Mouse (Mus musculus) urinary bladder, postnatal 25 days (tissue): ENCODE measurements around the gene Sdsl.

Source experiments
- DNase-seq: peaks from one replicate; pipeline ENCODE4 v3.0.0; 2022; ENCODE audit warnings: low spot score

Sdsl gene

GRCm38 (mm10) chr5:120454756-120455337 lies 17.8 kb downstream of the Sdsl start:
- DNase-seq: no peak

DNA sequence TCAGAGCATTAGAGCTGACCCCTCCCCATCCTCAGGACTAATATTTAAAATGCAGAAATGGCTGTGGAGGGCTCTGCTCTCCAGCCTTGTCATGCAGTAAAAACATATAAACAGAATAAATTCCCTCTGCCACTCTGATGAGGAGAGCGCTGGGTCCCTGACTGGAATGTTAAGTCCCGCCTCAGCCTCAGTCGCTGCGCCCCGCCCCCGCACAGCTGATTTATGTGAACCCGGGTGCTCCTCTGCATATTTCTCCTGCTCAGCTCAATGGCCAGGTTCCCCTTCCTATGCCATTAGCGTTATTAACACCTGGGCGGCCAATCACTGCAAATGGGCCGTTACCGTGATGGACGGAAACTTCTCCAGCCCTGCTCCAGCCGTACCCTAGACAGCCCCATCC lies 25.3 kb downstream of the Sdsl start:
- no peak for DNase-seq

- DNase-seq: peak; percentile 93
These were observed 31.9 kb downstream of the Sdsl start for GRCm38 (mm10) chr5:120440733-120441132.

GRCm38 (mm10) chr5:120439887-120440670 lies 32.5 kb downstream of the Sdsl start:
- DNase-seq: no peak

GRCm38 (mm10) chr5:120438991-120439710 lies 33.5 kb downstream of the Sdsl start:
- no peak for DNase-seq

DNA sequence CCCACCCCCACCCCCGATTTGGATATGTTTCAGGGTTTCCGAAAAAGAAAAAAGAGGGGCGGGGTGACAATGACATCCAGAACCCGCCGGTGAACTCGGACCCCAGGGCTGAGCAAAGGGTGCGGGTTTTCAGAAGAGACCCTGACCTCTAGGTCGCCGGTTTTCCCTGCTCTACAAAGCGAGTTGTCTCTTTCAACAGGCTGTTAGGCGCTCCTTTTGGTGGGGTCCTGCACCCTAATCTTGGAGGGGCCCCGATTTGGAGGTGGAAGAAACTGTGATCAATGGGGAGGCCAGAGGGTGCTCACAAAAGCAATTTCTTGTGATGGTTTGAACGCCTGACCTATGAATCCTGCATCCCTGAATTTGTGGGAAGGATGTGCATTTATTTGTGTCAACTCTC lies 34.1 kb downstream of the Sdsl start:
- no peak for DNase-seq

DNA sequence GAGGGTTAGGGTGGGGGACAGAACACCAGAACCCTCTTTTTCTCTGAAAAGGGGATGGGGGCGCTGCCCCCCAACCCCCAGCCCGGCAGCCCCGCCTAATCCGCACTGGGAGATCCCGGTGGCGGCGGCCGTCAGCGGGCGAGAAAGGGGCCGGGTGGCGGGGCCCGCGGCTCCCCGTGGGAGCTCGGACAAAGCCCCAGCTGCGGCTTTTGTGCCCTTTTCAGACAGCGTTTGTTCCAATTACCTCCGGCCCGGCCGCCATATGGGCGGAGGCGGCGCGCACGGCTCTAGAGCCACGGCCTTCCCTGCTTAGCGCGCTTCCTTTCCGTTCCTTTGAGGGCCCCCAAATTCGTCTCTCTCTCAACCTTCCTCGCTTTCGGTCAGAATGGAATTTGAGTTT lies 34.6 kb downstream of the Sdsl start:
- DNase-seq: no peak

DNA sequence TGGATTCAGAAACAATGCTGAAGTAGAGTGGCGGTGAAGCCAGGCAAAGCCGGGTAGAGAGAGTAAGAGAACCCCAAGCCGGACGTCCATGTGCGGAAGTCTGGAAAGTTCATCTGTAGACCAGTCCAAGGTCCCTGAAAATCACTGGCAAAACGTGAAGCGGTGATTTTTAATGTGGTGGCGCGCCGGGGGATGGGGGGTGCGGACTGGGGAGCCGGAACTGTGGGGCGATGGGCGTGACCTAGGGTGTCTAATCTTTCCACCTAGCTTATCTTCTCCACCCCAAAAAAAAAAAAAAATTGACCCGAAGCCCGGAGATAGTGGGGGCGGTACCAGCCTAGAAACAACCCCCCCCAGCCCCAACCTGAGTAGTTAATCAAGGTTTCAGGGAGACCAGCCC lies 35.1 kb downstream of the Sdsl start:
- no peak for DNase-seq

DNA sequence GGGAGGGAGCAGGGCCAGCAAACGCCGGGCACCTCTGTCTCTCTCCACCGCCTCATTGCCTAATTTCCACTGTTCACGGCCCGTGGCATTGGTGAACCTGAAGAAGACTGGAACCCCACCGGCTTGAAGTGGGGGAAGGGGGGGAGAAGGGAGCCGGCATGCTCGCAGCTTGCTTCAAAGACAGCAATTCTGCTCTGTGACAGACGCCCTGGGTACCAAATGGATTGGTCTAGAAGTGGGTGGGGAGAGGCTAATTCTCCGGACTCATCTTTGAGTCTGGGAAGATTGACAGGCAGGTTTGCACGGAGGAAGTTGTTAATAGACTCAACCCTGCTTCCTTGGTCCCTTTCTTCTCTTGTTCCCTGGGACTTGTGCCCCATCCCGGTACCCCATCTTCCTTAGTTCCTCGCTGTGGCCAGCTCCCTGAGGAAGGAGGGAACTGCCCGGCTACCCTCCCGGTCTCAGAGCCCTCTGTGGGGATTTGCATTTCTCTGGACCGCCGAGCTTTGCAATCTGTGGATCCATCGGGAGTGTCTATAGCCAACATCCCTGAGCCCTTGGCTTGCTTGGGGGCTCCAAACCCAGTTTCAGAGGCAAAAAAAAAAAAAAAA lies 35.6 kb downstream of the Sdsl start:
- DNase-seq: no peak

DNA sequence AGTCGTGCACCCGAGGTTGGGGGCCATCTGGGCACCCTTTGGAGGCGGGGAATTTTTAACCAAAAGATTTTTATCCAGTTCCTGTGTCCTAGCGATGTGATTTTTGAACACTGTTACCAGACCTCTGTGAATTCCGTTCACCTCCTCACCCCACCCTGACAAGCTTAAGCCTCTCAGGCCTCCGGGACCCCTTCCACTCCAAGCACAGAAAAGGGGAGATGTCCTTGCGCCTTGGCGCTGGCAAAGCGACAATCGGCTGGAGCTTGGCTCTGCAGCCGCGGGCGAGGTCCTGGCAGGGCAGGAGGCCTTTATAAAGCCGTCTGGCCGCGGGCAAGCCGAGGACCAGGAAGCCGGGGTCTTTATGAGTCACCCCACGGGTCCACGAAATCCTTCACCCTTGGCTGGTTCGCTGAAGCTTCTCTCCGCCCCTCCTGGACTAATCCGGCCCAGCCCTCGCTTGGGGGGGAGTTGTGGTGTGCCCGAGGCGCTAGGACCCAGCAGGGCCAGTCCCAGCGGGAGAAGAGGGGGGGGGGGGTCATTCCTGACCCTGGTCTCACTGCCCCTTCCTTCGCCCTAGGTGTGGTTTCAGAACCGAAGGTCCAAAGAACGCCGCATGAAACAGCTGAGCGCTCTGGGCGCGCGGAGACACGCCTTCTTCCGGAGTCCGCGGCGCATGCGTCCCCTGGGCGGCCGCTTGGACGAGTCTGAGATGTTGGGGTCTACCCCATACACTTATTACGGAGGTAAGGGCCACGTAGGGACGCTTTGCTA lies 36.7 kb downstream of the Sdsl start:
- DNase-seq: no peak

- DNase-seq: no peak
These were observed 37.5 kb downstream of the Sdsl start for GRCm38 (mm10) chr5:120435006-120435681.

- no peak for DNase-seq
These were observed 38.3 kb downstream of the Sdsl start for GRCm38 (mm10) chr5:120434231-120434735.

DNA sequence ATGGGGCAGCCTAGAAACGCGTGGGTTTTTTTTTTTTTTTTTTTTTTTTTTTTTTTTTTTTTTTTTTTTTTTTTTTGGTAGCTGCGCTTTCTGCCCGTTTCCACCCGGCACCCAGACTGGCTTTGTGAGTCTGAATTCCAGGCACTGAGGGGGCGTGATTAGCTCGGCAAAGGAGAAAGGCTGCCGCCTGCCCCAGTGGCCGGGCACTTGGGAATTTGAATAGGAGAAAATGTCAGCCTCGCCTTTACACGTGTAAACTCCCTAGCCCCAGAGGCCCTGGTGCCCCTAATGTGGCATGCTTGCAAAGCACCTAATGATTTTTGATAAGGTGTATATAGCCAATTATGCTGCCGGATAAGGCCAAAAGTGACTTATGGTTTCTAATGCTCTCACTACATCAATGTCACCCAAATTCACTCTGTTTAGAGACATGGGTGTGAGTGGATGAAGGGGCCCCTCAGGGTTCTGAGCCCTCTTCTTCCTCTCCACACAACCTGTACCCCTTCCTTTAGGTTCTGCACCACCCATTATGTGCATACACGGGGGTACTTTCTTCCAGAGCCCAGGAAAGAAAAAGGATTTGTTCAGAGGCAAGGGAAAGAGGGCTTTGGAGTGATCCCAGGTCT lies 39.4 kb downstream of the Sdsl start:
- DNase-seq: no peak

DNA sequence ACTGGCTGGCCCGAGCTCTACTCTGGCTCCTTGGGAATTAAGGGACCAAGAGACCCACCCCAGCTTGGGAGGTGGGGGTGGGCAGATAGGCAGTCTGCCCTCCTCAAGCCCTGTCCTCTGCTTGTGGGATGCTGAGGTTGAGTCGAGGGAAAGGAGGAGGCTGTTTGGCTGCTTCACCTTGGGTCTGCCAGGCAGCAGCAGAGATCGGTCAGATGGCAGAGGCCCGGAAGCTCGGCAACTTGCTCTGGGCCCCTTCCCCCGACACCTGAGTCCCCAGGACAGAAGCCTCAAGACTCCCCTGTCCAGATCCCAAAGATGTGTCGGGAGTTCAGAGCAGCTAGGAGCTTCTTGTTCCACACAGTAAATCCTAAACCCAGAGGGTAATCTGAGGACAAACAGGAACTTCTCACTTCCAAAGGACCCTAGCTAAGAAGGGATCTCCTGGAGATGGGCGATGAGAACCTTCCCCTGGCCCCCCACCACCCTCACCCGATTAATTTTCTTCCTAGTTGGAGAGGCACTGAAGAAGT lies 40.1 kb downstream of the Sdsl start:
- DNase-seq: no peak

GRCm38 (mm10) chr5:120431649-120432485 lies 40.7 kb downstream of the Sdsl start, which contains the start of gene Lhx5:
TSS of gene Lhx5 (plus strand) at chr5:120431699.
- DNase-seq: no peak

GRCm38 (mm10) chr5:120431001-120431583 lies 41.5 kb downstream of the Sdsl start:
- DNase-seq: no peak

- no peak for DNase-seq
These were observed 42.9 kb downstream of the Sdsl start for GRCm38 (mm10) chr5:120429692-120430091.

DNA sequence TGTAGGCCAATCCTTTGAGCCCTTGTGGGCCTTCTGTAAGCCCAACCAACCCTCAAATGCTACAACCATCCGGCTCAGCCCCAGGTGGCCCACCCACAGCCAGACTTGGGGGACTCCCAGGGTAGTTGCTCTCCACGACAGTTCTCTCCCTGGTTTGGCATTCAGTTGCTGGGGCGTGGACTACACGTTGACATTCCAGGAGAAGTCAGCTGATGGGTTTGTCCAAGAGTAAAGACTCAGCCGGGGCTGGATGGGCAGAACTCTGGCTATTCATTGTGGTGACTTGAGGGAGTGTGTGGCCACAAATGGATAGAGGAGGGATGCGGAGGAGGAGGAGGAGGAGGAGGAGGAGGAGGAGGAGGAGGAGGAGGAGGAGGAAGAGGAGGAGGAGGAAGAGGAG lies 43.6 kb downstream of the Sdsl start:
- no peak for DNase-seq

DNA sequence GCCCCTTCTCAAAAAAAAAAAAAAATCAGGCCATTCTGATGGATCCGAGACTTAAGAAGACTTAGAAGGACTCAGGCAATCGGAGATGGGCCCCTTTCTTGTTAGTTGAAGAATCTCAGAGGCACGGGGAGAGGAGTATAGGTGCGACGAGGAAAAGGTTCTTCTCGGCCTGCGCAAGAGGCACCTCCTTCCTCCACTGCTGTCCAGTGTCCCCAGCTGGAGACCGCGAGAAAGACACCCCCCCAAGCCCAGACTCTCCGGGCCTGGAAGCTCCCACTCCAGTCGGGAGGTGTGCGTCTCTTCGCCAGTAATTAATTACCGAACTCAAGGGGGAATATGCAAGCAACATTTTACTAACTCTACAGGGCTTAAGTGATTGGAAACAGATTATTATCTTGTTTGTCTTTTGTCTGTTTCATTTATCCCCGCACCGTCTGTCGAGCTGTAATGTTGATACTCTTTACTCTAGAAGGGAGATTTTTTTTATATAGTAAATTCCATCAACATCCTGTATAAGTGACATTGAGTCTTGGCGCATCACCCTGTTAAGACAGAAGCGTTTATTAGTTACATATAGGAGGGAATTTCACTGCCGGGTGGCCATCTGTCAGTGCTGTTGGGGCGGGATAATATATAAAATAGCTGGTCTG lies 44.3 kb downstream of the Sdsl start:
- no peak for DNase-seq
